Mouse (Mus musculus) G1E (cell line): ENCODE measurements around the gene Pitpnm1. TPM values are rescaled to one million over a fixed set of nuclear protein-coding genes. Genes with fewer than 3 reads are reported as not detected.
"Not testable (repeated sequence)": the region's sequence is repeated elsewhere in the genome, so short reads cannot be mapped to it uniquely, and the experiment has no call there.

Experiments used
- ATAC-seq: 2 replicates; pipeline ENCODE4 v1.8.0; 2016; ENCODE audit warnings: mild to moderate bottlenecking; ENCODE audit not compliant: insufficient number of reproducible peaks, poor library complexity, low FRiP score, severe bottlenecking; ENCODE audit errors: extremely low read depth
- DNase-seq: peaks from one replicate; pipeline ENCODE4 v3.0.0; 2012; ENCODE audit warnings: low spot score
- H3K27me3 ChIP-seq: 2 replicates; pipeline ENCODE4 v1.6.1; 2012; ENCODE audit warnings: mild to moderate bottlenecking, low read length, inconsistent platforms; ENCODE audit not compliant: insufficient read depth
- H3K36me3 ChIP-seq: replicated peaks from 2 replicates; pipeline ENCODE3; 2012; ENCODE audit warnings: mild to moderate bottlenecking, inconsistent platforms
- H3K4me1 ChIP-seq: 2 replicates; pipeline ENCODE4 v1.6.1; 2012; ENCODE audit warnings: low read depth, low read length, inconsistent platforms, mixed read lengths; ENCODE audit not compliant: insufficient read depth
- H3K4me3 ChIP-seq: 2 replicates; pipeline ENCODE4 v1.5.1; 2012; ENCODE audit warnings: low read depth, mild to moderate bottlenecking, inconsistent platforms, low read length, moderate library complexity, mixed read lengths
- H3K9me3 ChIP-seq: replicated peaks from 2 replicates; pipeline ENCODE4 v1.6.1; 2012; ENCODE audit warnings: inconsistent platforms
- CTCF ChIP-seq: IDR thresholded peaks from 2 replicates; pipeline ENCODE4 v1.5.1; 2012; ENCODE audit warnings: low read depth, low read length, inconsistent platforms, mixed read lengths
- GATA1 ChIP-seq: IDR thresholded peaks from 2 replicates; pipeline ENCODE4 v1.6.1; 2012; ENCODE audit warnings: borderline replicate concordance, low read length, inconsistent platforms, mixed read lengths
- GATA2 ChIP-seq: IDR thresholded peaks from 2 replicates; pipeline ENCODE4 v1.6.1; 2012; ENCODE audit warnings: low read depth, low read length, inconsistent platforms, borderline replicate concordance
- POLR2AphosphoS5 ChIP-seq: IDR thresholded peaks from 2 replicates; pipeline ENCODE4 v1.6.1; 2012; ENCODE audit warnings: low read depth, low read length, inconsistent platforms; ENCODE audit not compliant: insufficient replicate concordance
- TAL1 ChIP-seq: conservative IDR thresholded peaks from 2 replicates; pipeline ENCODE4 v1.6.1; 2012; ENCODE audit warnings: low read depth, low read length, inconsistent platforms, mixed read lengths
- polyA plus RNA-seq: library from polyadenylated mRNA; stranded (reverse); fragments of >175 nt; gene quantifications from 2 replicates; pipeline ENCODE4 v1.2.3, GENCODE M21; 2012
- total RNA-seq, 2 experiments: library from RNA; stranded (forward) in 1 of 2; stranded (reverse) in 1 of 2; fragments of 200-1000 nt in 1 of 2; fragments of >200 nt in 1 of 2; fragmentation: Nextera tagmentation in 1 of 2; gene quantifications; 2 replicates each; pipeline ENCODE4 v1.2.3; 2014 to 2017

The Pitpnm1 gene
- total and polyA plus RNA-seq, 3 experiments = 12.9 to 61.2 (median 22.2) TPM

GRCm38 (mm10) chr19:4121097-4121805 lies 21.5 kb downstream of the Pitpnm1 start:
- ATAC-seq = peak; percentile 73
- no peaks in the 10 kb centered on the region for H3K27me3 ChIP-seq
- peak overlapping the region; percentile 73 for H3K4me3 ChIP-seq
- H3K9me3 ChIP-seq = no peaks in the 10 kb centered on the region
- peaks cover 31% of the 10 kb centered on the region for H3K36me3 ChIP-seq
- TF ChIP-seq CTCF = no peak
- TF ChIP-seq GATA1 = no peak
- TF ChIP-seq POLR2AphosphoS5 = no peak
- TF ChIP-seq TAL1 = no peak
- TF ChIP-seq GATA2 = no peak
- H3K4me1 ChIP-seq = peaks cover 66% of the 10 kb centered on the region
- DNase-seq = peak; percentile 80

GRCm38 (mm10) chr19:4121896-4122295 lies 22.1 kb downstream of the Pitpnm1 start:
- H3K27me3 ChIP-seq, H3K9me3 ChIP-seq, ATAC-seq, H3K4me3 ChIP-seq, DNase-seq: not testable (repeated sequence)
- Histone ChIP-seq H3K4me1 (peaks cover 72% of the 10 kb centered on the region), H3K36me3 (peaks cover 26% of the 10 kb centered on the region)

DNA sequence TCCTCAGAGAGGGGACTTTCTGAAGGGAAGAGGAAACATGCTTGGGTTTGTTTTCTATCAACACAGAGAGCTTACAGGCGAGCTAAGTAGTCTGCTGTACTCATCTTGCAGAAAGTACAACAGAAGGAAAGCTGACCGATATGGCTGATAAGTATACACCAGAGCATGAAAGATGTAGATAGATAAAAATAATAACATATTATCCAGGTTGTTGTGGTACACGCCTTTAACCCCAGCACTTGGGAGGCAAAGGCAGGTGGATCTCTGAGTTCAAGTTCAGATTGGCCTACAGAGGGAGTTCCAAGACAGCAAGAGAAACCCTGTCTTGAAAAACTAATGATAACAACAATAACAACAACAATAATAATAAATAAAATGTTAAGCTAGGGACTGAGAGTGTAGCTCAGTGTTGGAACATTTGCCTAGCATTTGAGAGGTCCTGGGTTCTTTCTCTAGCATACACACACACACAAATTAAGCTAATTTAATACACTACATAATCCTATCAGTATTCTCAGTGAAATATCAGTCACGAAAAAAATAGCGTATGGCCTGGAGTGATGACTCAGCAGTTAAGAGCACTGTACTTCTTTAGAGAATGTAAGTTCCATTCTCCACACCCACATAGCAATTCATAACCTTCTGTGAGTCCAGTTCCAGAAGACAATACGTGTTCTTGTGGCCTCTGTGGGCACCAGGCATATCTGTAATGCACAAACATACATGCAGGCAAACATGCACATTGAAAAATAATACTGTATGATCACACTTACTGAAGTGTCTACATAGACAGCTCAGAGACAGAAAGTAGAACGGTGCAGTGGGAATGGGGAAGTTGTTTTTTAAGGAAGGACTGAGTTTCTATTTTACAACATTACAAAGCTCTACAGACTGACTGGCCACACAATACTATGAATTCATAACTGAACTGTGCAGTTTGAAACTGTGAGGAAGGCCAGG lies 22.9 kb downstream of the Pitpnm1 start:
- DNase-seq (no peak), ATAC-seq (no peak)
- no peaks in the 10 kb centered on the region for H3K27me3 ChIP-seq
- peaks cover 26% of the 10 kb centered on the region for H3K36me3 ChIP-seq
- TF ChIP-seq TAL1 (no peak), GATA1 (no peak), CTCF (no peak), GATA2 (no peak), POLR2AphosphoS5 (no peak)
- peaks cover 80% of the 10 kb centered on the region for H3K4me1 ChIP-seq
- H3K9me3 ChIP-seq = no peaks in the 10 kb centered on the region
- H3K4me3 ChIP-seq = no peak overlapping the region; the same call in 1 of the 2 replicates

DNA sequence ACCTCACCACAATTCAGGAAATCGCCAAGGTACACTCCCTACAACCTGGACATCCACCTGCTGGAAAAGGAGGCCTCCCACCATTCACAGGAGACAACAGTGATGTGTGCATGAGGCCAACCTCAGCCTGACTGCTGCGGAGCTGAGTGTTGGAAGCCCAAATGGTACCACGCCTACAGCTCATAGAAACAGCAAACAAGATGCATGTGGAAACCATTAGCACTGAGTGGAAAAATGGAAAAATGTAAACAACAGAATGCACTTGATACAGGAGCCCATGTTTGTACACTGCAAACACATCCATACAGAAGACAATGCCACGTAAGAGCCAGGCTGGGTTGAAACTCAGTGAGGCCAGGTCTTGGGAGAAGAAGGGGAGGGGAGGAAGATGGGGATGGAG lies 24.6 kb downstream of the Pitpnm1 start:
- DNase-seq = no peak
- H3K4me3 ChIP-seq = no peak overlapping the region; the same call in 1 of the 2 replicates
- H3K4me1 ChIP-seq = peaks cover 74% of the 10 kb centered on the region
- H3K36me3 ChIP-seq = peaks cover 28% of the 10 kb centered on the region
- no peak for TF ChIP-seq GATA1
- no peak for TF ChIP-seq CTCF
- TF ChIP-seq GATA2 = no peak
- no peak for TF ChIP-seq TAL1
- TF ChIP-seq POLR2AphosphoS5 = no peak
- H3K9me3 ChIP-seq = no peaks in the 10 kb centered on the region
- ATAC-seq = no peak
- H3K27me3 ChIP-seq = no peaks in the 10 kb centered on the region

GRCm38 (mm10) chr19:4125268-4125667 lies 25.5 kb downstream of the Pitpnm1 start:
- peaks cover 65% of the 10 kb centered on the region for H3K4me1 ChIP-seq
- not testable (repeated sequence) for ATAC-seq, H3K9me3 ChIP-seq, H3K27me3 ChIP-seq, DNase-seq
- H3K4me3 ChIP-seq = peak overlapping the region; percentile 85
- peaks cover 36% of the 10 kb centered on the region for H3K36me3 ChIP-seq

GRCm38 (mm10) chr19:4125741-4126696 lies 26.2 kb downstream of the Pitpnm1 start, which contains the start of gene Aip:
TSS of gene Aip (minus strand) at chr19:4125858.
- Histone ChIP-seq H3K4me3 (peak within 1 kb of the TSS; percentile 85), H3K4me1 (peaks cover 64% of the 10 kb centered on the region), H3K27me3 (no peaks in the 10 kb centered on the region), H3K9me3 (no peaks in the 10 kb centered on the region), H3K36me3 (peaks cover 41% of the 10 kb centered on the region)
- TF ChIP-seq CTCF = 0 out of 2 replicates have a peak, but pooled peaks have one; percentile 6
- TF ChIP-seq TAL1 = no peak
- peak; percentile 87 for ATAC-seq
- peak; percentile 90 for DNase-seq
